Mouse (Mus musculus) neural tube, embryonic 15.5 days (tissue): ENCODE measurements at regions not wholly inside any gene's neighbourhood (a gene's known extent, or its start where the extent isn't known, plus 50 kb on each side); places are given as distances from the start of the nearest gene placed in this dataset.

Source experiments
- ATAC-seq: fragments of 200-750 bp; cut with Nextera tagmentation; 2 replicates; pipeline ENCODE4 v1.8.0; 2017; ENCODE audit warnings: mild to moderate bottlenecking, moderate TSS enrichment, moderate library complexity; ENCODE audit not compliant: low FRiP score
- H3K27ac ChIP-seq: fragments of 300-500 bp; sonication (generic); replicated peaks from 2 replicates; pipeline ENCODE4 v1.5.1; 2015; ENCODE audit warnings: mild to moderate bottlenecking, inconsistent platforms
- H3K27me3 ChIP-seq: fragments of 300-500 bp; sonication (generic); replicated peaks from 2 replicates; pipeline ENCODE4 v1.6.1; 2015; ENCODE audit warnings: inconsistent platforms
- H3K36me3 ChIP-seq: fragments of 300-500 bp; sonication (generic); 2 replicates; pipeline ENCODE4 v1.6.1; 2015; ENCODE audit warnings: inconsistent platforms
- H3K4me1 ChIP-seq: fragments of 300-500 bp; sonication (generic); 2 replicates; pipeline ENCODE4 v1.6.1; 2015; ENCODE audit warnings: inconsistent platforms
- H3K4me2 ChIP-seq: fragments of 300-500 bp; sonication (generic); 2 replicates; pipeline ENCODE4 v1.6.1; 2015; ENCODE audit warnings: inconsistent platforms, mild to moderate bottlenecking, moderate library complexity
- H3K4me3 ChIP-seq: fragments of 300-500 bp; sonication (generic); replicated peaks from 2 replicates; pipeline ENCODE4 v1.5.1; 2015; ENCODE audit warnings: mild to moderate bottlenecking, inconsistent platforms
- H3K9ac ChIP-seq: fragments of 300-500 bp; sonication (generic); replicated peaks from 2 replicates; pipeline ENCODE4 v1.6.1; 2015; ENCODE audit warnings: mild to moderate bottlenecking, inconsistent platforms
- H3K9me3 ChIP-seq: fragments of 300-500 bp; sonication (generic); replicated peaks from 2 replicates; pipeline ENCODE4 v1.6.1; 2016; ENCODE audit warnings: inconsistent platforms
- WGBS: fragments of 180-500 bp; shearing (Covaris S2); methylation state at CpG from one replicate; pipeline ENCODE4 v1.1.7; 2015; ENCODE audit warnings: mixed read lengths; 5-methylcytosine and 5-hydroxymethylcytosine counted together

GRCm38 (mm10) chr16:12770482-12770881 is 339.0 kb upstream of the Ercc4 start:
- Histone ChIP-seq H3K9ac (no peak overlapping the region), H3K4me1 (no peaks in the 10 kb centered on the region), H3K4me3 (no peak overlapping the region), H3K27ac (no peak overlapping the region), H3K4me2 (no peak overlapping the region), H3K9me3 (no peaks in the 10 kb centered on the region), H3K36me3 (no peaks in the 10 kb centered on the region), H3K27me3 (no peaks in the 10 kb centered on the region)
- ATAC-seq, result no peak
- WGBS, result 86% methylated on average over 5 of the region's 5 CpGs

GRCm38 (mm10) chr16:12772535-12772934 is 336.9 kb upstream of the Ercc4 start:
- H3K4me3 ChIP-seq, result no peak overlapping the region
- WGBS, result 90% methylated on average over 5 of the region's 5 CpGs
- H3K27ac ChIP-seq, result no peak overlapping the region
- no peak overlapping the region for H3K9ac ChIP-seq
- H3K27me3 ChIP-seq, result no peaks in the 10 kb centered on the region
- H3K4me1 ChIP-seq, result no peaks in the 10 kb centered on the region
- ATAC-seq, result no peak
- H3K36me3 ChIP-seq, result no peaks in the 10 kb centered on the region
- no peaks in the 10 kb centered on the region for H3K9me3 ChIP-seq
- no peak overlapping the region for H3K4me2 ChIP-seq

GRCm38 (mm10) chr16:12775876-12776275 is 333.6 kb upstream of the Ercc4 start:
- Histone ChIP-seq H3K27me3 (no peaks in the 10 kb centered on the region), H3K4me3 (no peak overlapping the region), H3K27ac (no peak overlapping the region), H3K4me1 (no peaks in the 10 kb centered on the region), H3K9ac (no peak overlapping the region), H3K9me3 (no peaks in the 10 kb centered on the region), H3K36me3 (no peaks in the 10 kb centered on the region), H3K4me2 (no peak overlapping the region)
- ATAC-seq, result no peak
- WGBS, result 55% methylated on average over 2 of the region's 2 CpGs

- Histone ChIP-seq H3K4me2 (no peak overlapping the region), H3K4me1 (no peaks in the 10 kb centered on the region), H3K27me3 (no peaks in the 10 kb centered on the region), H3K9me3 (no peaks in the 10 kb centered on the region), H3K4me3 (no peak overlapping the region), H3K9ac (no peak overlapping the region), H3K27ac (no peak overlapping the region), H3K36me3 (no peaks in the 10 kb centered on the region)
- WGBS, result 85% methylated on average over 3 of the region's 3 CpGs
- no peak for ATAC-seq
These were observed 330.4 kb upstream of the Ercc4 start for GRCm38 (mm10) chr16:12779079-12779478.

- WGBS, result 73% methylated on average over 3 of the region's 3 CpGs
- no peak overlapping the region for H3K4me2 ChIP-seq
- no peak for ATAC-seq
These were observed 328.8 kb upstream of the Ercc4 start for GRCm38 (mm10) chr16:12780635-12781034.

GRCm38 (mm10) chr16:12785828-12786227 is 323.7 kb upstream of the Ercc4 start:
- 67% methylated on average over 1 of the region's 1 CpGs for WGBS
- Histone ChIP-seq H3K4me1 (no peaks in the 10 kb centered on the region), H3K4me3 (no peak overlapping the region), H3K27ac (no peak overlapping the region), H3K9me3 (no peaks in the 10 kb centered on the region), H3K9ac (no peak overlapping the region), H3K36me3 (no peaks in the 10 kb centered on the region), H3K27me3 (no peaks in the 10 kb centered on the region), H3K4me2 (no peak overlapping the region)
- no peak for ATAC-seq

More at GRCm38 (mm10) chr16:12780635-12781034, 328.8 kb upstream of the Ercc4 start:
- H3K36me3 ChIP-seq, result no peaks in the 10 kb centered on the region
- no peak overlapping the region for H3K9ac ChIP-seq
- no peaks in the 10 kb centered on the region for H3K27me3 ChIP-seq
- H3K9me3 ChIP-seq, result no peaks in the 10 kb centered on the region
- H3K4me3 ChIP-seq, result no peak overlapping the region
- no peak overlapping the region for H3K27ac ChIP-seq
- no peaks in the 10 kb centered on the region for H3K4me1 ChIP-seq

GRCm38 (mm10) chr16:12798523-12798922 is 311.0 kb upstream of the Ercc4 start:
- Histone ChIP-seq H3K4me1 (0 out of 2 replicates have a peak, but pooled peaks cover 4% of the 10 kb centered on the region), H3K27ac (no peak overlapping the region), H3K27me3 (no peaks in the 10 kb centered on the region), H3K4me3 (no peak overlapping the region), H3K9me3 (no peaks in the 10 kb centered on the region), H3K4me2 (no peak overlapping the region), H3K9ac (no peak overlapping the region), H3K36me3 (no peaks in the 10 kb centered on the region)
- 89% methylated on average over 2 of the region's 2 CpGs for WGBS
- no peak for ATAC-seq

GRCm38 (mm10) chr16:12800181-12800580 is 309.3 kb upstream of the Ercc4 start:
- 64% methylated on average over 1 of the region's 1 CpGs for WGBS
- no peak overlapping the region for H3K9ac ChIP-seq
- no peaks in the 10 kb centered on the region for H3K9me3 ChIP-seq
- ATAC-seq, result no peak
- no peaks in the 10 kb centered on the region for H3K36me3 ChIP-seq
- H3K27me3 ChIP-seq, result no peaks in the 10 kb centered on the region
- H3K27ac ChIP-seq, result no peak overlapping the region
- no peak overlapping the region for H3K4me2 ChIP-seq
- H3K4me1 ChIP-seq, result 0 out of 2 replicates have a peak, but pooled peaks cover 4% of the 10 kb centered on the region
- no peak overlapping the region for H3K4me3 ChIP-seq

GRCm38 (mm10) chr16:12802651-12803050 is 306.8 kb upstream of the Ercc4 start:
- H3K4me3 ChIP-seq, result no peak overlapping the region
- WGBS, result 67% methylated on average over 1 of the region's 1 CpGs

GRCm38 (mm10) chr16:12807351-12807871 is 302.1 kb upstream of the Ercc4 start:
- ATAC-seq, result no peak

More at GRCm38 (mm10) chr16:12802651-12803050, 306.8 kb upstream of the Ercc4 start:
- H3K27ac ChIP-seq, result no peak overlapping the region
- no peaks in the 10 kb centered on the region for H3K36me3 ChIP-seq
- H3K4me2 ChIP-seq, result no peak overlapping the region
- no peak for ATAC-seq
- H3K4me1 ChIP-seq, result no peaks in the 10 kb centered on the region
- H3K9ac ChIP-seq, result no peak overlapping the region
- no peaks in the 10 kb centered on the region for H3K27me3 ChIP-seq
- no peaks in the 10 kb centered on the region for H3K9me3 ChIP-seq

GRCm38 (mm10) chr16:12811088-12811487 is 298.4 kb upstream of the Ercc4 start:
- Histone ChIP-seq H3K4me3 (no peak overlapping the region), H3K4me1 (no peaks in the 10 kb centered on the region), H3K4me2 (no peak overlapping the region), H3K27ac (no peak overlapping the region), H3K27me3 (no peaks in the 10 kb centered on the region), H3K36me3 (no peaks in the 10 kb centered on the region), H3K9ac (no peak overlapping the region), H3K9me3 (no peaks in the 10 kb centered on the region)
- no peak for ATAC-seq
- WGBS, result 48% methylated on average over 2 of the region's 2 CpGs

More at GRCm38 (mm10) chr16:12807351-12807871, 302.1 kb upstream of the Ercc4 start:
- Histone ChIP-seq H3K27me3 (no peaks in the 10 kb centered on the region), H3K9ac (no peak overlapping the region), H3K4me3 (no peak overlapping the region), H3K36me3 (no peaks in the 10 kb centered on the region), H3K27ac (no peak overlapping the region), H3K9me3 (no peaks in the 10 kb centered on the region), H3K4me2 (no peak overlapping the region), H3K4me1 (no peaks in the 10 kb centered on the region)
- 45% methylated on average over 8 of the region's 8 CpGs for WGBS

- Histone ChIP-seq H3K4me1 (no peaks in the 10 kb centered on the region), H3K9me3 (no peaks in the 10 kb centered on the region), H3K27me3 (no peaks in the 10 kb centered on the region), H3K36me3 (no peaks in the 10 kb centered on the region), H3K4me2 (no peak overlapping the region), H3K4me3 (no peak overlapping the region), H3K9ac (no peak overlapping the region), H3K27ac (no peak overlapping the region)
- no peak for ATAC-seq
- 85% methylated on average over 6 of the region's 6 CpGs for WGBS
These were observed 284.8 kb upstream of the Ercc4 start for GRCm38 (mm10) chr16:12824646-12825045.

GRCm38 (mm10) chr16:12826222-12826621 is 283.3 kb upstream of the Ercc4 start:
- Histone ChIP-seq H3K9me3 (no peaks in the 10 kb centered on the region), H3K4me3 (no peak overlapping the region), H3K36me3 (no peaks in the 10 kb centered on the region), H3K9ac (no peak overlapping the region), H3K27ac (no peak overlapping the region), H3K4me2 (no peak overlapping the region), H3K4me1 (no peaks in the 10 kb centered on the region), H3K27me3 (no peaks in the 10 kb centered on the region)
- WGBS, result 64% methylated on average over 8 of the region's 8 CpGs
- no peak for ATAC-seq
